Mouse (Mus musculus): ENCODE measurements around the gene Gm11020. TPM values are rescaled to one million over a fixed set of nuclear protein-coding genes. Genes with fewer than 3 reads are reported as not detected.

Gm11020 gene
- polyA plus RNA-seq, 1 experiment from 2014 or later: not detected

DNA sequence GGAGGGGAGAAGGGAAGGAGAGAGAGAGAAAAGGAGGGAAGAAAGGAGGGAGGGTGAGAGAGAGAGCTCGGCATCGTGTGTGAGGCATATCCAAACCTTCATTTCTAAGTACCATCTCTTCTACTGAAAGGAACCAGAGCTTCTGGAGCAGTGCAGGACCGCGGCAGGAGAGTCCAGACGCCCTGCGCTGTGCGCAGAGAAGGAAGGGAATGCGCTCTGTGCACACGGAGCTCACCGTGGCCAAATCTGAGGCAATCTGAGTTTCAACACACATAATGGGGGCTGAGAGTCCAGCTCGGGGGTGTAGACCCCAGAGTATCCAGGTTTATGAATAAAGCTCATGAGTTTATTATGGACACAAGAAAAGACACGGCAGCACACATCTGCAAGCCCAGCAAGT is 48.2 kb downstream of the Gm11020 start:
- Histone ChIP-seq H3K9ac (no peak overlapping the region), H3K27ac (no peak overlapping the region), H3K4me1 (replicated peaks) (0 out of 2 replicates have a peak, but pooled peaks cover 7% of the 10 kb centered on the region), H3K36me3 (no peaks in the 10 kb centered on the region), H3K27me3 (no peaks in the 10 kb centered on the region), H3K9me3 (replicated peaks) (no peaks in the 10 kb centered on the region), H3K4me3 (replicated peaks) (no peak overlapping the region), H3K4me2 (no peak overlapping the region)
- 77% methylated on average over 12 of the region's 12 CpGs for WGBS (ENCODE audit: insufficient replicate concordance)
- ATAC-seq (ENCODE audit: low read depth) (no peak), DNase-seq (no peak)

DNA sequence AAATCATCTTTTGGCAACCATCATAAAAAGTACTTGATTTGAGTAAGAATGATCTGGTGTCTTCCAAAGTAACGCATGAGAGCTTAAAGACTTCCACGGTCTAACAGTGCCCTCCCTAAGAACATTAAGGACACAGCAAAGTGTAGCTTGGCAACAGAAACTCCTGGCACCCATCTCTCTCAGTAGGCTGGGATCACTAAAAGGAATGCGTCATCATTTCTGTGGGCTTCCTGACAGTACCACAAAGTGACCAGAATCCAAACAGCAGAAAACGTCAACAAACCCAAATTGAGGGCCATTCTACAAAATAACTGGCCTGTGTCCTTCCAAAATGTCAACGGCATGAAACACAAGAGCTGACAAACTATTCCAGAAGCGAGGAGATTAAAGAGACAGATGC is 48.7 kb downstream of the Gm11020 start:
- WGBS (ENCODE audit: insufficient replicate concordance): 66% methylated on average over 6 of the region's 6 CpGs
- H3K27me3 ChIP-seq: no peaks in the 10 kb centered on the region
- ATAC-seq (ENCODE audit: low read depth): no peak

DNA sequence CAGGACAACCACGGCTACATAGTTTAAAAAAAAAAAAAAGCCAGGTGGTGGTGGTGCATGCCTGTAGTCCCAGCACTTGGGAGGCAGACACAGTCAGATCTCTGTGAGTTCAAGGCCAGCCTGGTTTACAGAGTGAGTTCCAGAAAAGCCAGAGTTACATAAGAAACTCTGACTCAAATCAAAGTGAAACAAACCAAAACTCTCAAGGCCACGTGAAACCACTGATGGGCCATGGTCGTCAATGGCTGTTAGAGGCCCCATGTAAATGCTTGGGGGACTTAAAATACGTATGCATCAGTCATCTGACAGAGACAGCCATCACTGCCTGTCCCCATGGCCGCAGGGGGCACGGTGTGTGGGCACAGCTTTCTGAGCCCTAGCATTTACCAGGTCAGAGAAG is 49.8 kb downstream of the Gm11020 start:
- Histone ChIP-seq H3K4me1 (replicated peaks) (peaks cover 16% of the 10 kb centered on the region), H3K4me3 (replicated peaks) (no peak overlapping the region), H3K4me2 (no peak overlapping the region), H3K9ac (no peak overlapping the region), H3K36me3 (no peaks in the 10 kb centered on the region), H3K27ac (no peak overlapping the region), H3K9me3 (replicated peaks) (no peaks in the 10 kb centered on the region), H3K27me3 (no peaks in the 10 kb centered on the region)
- ATAC-seq (ENCODE audit: low read depth) (no peak), DNase-seq (no peak)
- WGBS (ENCODE audit: insufficient replicate concordance): 68% methylated on average over 6 of the region's 6 CpGs

More for the DNA sequence above, 48.7 kb downstream of the Gm11020 start:
- no peak overlapping the region for H3K27ac ChIP-seq
- H3K9ac ChIP-seq: no peak overlapping the region
- no peak for DNase-seq
- H3K4me3 ChIP-seq (replicated peaks): no peak overlapping the region
- H3K9me3 ChIP-seq (replicated peaks): no peaks in the 10 kb centered on the region
- H3K4me1 ChIP-seq (replicated peaks): peaks cover 12% of the 10 kb centered on the region; the same call in 1 of the 2 replicates
- no peaks in the 10 kb centered on the region for H3K36me3 ChIP-seq
- no peak overlapping the region for H3K4me2 ChIP-seq

Other genes with a start within 250 kb of the Gm11020 start
- gene Cdh5, start 219.9 kb upstream of the Gm11020 start, polyA plus RNA-seq (2015; fragmentation: Nextera tagmentation; extraction: Ambion mirVana): 6.0 and 8.0 TPM in 2 replicates
- not detected in 2 replicates for gene Bean1, start 151.1 kb upstream of the Gm11020 start, polyA plus RNA-seq (2015; fragmentation: Nextera tagmentation; extraction: Ambion mirVana)
- 5.5 and 5.7 TPM in 2 replicates for gene Tk2, start 73.0 kb upstream of the Gm11020 start, polyA plus RNA-seq (2015; fragmentation: Nextera tagmentation; extraction: Ambion mirVana)
- 19.0 and 20.9 TPM in 2 replicates for gene Cklf, start 70.7 kb upstream of the Gm11020 start, polyA plus RNA-seq (2015; fragmentation: Nextera tagmentation; extraction: Ambion mirVana)
- gene Cmtm2a, start 28.4 kb upstream of the Gm11020 start, polyA plus RNA-seq (2015; fragmentation: Nextera tagmentation; extraction: Ambion mirVana): not detected in 2 replicates
- not detected in 2 replicates for gene Gm45711, start 11.5 kb upstream of the Gm11020 start, polyA plus RNA-seq (2015; fragmentation: Nextera tagmentation; extraction: Ambion mirVana)
- not detected in 2 replicates for gene Cmtm1, start 11.4 kb upstream of the Gm11020 start, polyA plus RNA-seq (2015; fragmentation: Nextera tagmentation; extraction: Ambion mirVana)
- gene Cmtm2b, start 663 bp downstream of the Gm11020 start, polyA plus RNA-seq (2015; fragmentation: Nextera tagmentation; extraction: Ambion mirVana): not detected in 2 replicates
- gene Cmtm3, start 17.8 kb downstream of the Gm11020 start, polyA plus RNA-seq (2015; fragmentation: Nextera tagmentation; extraction: Ambion mirVana): 20.9 and 23.5 TPM in 2 replicates
- gene Cmtm4, start 74.2 kb downstream of the Gm11020 start, polyA plus RNA-seq (2015; fragmentation: Nextera tagmentation; extraction: Ambion mirVana): 0.40 and 0.56 TPM in 2 replicates
- 13.5 and 16.2 TPM in 2 replicates for gene Dync1li2, start 121.5 kb downstream of the Gm11020 start, polyA plus RNA-seq (2015; fragmentation: Nextera tagmentation; extraction: Ambion mirVana)
- 0.03 TPM in 1 of 2 replicates, not detected in the other for gene Terb1, start 188.3 kb downstream of the Gm11020 start, polyA plus RNA-seq (2015; fragmentation: Nextera tagmentation; extraction: Ambion mirVana)
- gene Nae1, start 213.1 kb downstream of the Gm11020 start, polyA plus RNA-seq (2015; fragmentation: Nextera tagmentation; extraction: Ambion mirVana): 43.1 and 49.9 TPM in 2 replicates
- 3.7 and 4.2 TPM in 2 replicates for gene Car7, start 213.1 kb downstream of the Gm11020 start, polyA plus RNA-seq (2015; fragmentation: Nextera tagmentation; extraction: Ambion mirVana)

Data from liver, embryonic 13.5 days (tissue).